Mouse (Mus musculus) CH12.LX (cell line): ENCODE measurements around the gene Emd. TPM values are rescaled to one million over a fixed set of nuclear protein-coding genes. Genes with fewer than 3 reads are reported as not detected.
A peak's percentile ranks its signal among the peaks of the same experiment; 100 is the strongest.

Experiments used
- DNase-seq: peaks from one replicate; pipeline ENCODE4 v3.0.0-alpha.2; 2013; ENCODE audit errors: extremely low read depth
- H3K27ac ChIP-seq: 2 replicates; pipeline ENCODE4 v1.5.1; 2012; ENCODE audit warnings: low read depth, mild to moderate bottlenecking, control low read depth, moderate library complexity; ENCODE audit not compliant: insufficient read depth
- H3K27me3 ChIP-seq: replicated peaks from 2 replicates; pipeline ENCODE3; 2012; ENCODE audit warnings: inconsistent platforms
- H3K36me3 ChIP-seq, 2 experiments: replicated peaks in 1 of 2; 2 replicates each; pipeline versions ENCODE3 to v1.6.1; 2012; ENCODE audit warnings: inconsistent platforms in 1 of 2, low read length in 1 of 2, mild to moderate bottlenecking in 1 of 2, mixed read lengths in 1 of 2, moderate library complexity in 1 of 2; ENCODE audit not compliant: control insufficient read depth in 1 of 2, insufficient read depth in 1 of 2
- H3K4me1 ChIP-seq, 2 experiments: 2 replicates each; pipeline ENCODE4 v1.6.1; 2012; ENCODE audit warnings: inconsistent platforms in 1 of 2, moderate library complexity in 1 of 2; ENCODE audit not compliant: insufficient read depth in 2 of 2, control insufficient read depth in 1 of 2
- H3K4me2 ChIP-seq: 2 replicates; pipeline ENCODE4 v1.6.1; 2012; ENCODE audit warnings: low read depth, mild to moderate bottlenecking, control low read depth; ENCODE audit not compliant: poor library complexity, insufficient read depth, severe bottlenecking
- H3K4me3 ChIP-seq, 3 experiments: fragments of 150-350 bp in 1 of 3; sonication (generic) in 1 of 3; replicated peaks in 1 of 3; 2 replicates each; pipeline versions ENCODE3 to v1.5.1; 2011 to 2012; ENCODE audit warnings: low read depth in 2 of 3, low read length in 2 of 3, mild to moderate bottlenecking in 2 of 3, moderate library complexity in 2 of 3, control low read depth in 1 of 3, improper control_type of control experiment in 1 of 3, inconsistent platforms in 1 of 3, mixed read lengths in 1 of 3; ENCODE audit not compliant: poor library complexity in 1 of 3
- H3K79me2 ChIP-seq: replicated peaks from 2 replicates; pipeline ENCODE4 v1.6.1; 2012; ENCODE audit warnings: mild to moderate bottlenecking, moderate library complexity; ENCODE audit not compliant: control insufficient read depth, poor library complexity, insufficient read depth, severe bottlenecking; ENCODE audit errors: extremely low read depth
- H3K9ac ChIP-seq: 2 replicates; pipeline ENCODE4 v1.6.1; 2012; ENCODE audit warnings: low read depth, mild to moderate bottlenecking, control low read depth, moderate library complexity; ENCODE audit not compliant: insufficient read depth
- H3K9me3 ChIP-seq: replicated peaks from 2 replicates; pipeline ENCODE3; 2012; ENCODE audit warnings: low read length, inconsistent platforms, mixed read lengths
- CHD1 ChIP-seq: IDR thresholded peaks from 2 replicates; pipeline ENCODE4 v1.6.1; 2012; ENCODE audit warnings: low read depth, low read length, improper control_type of control experiment, inconsistent platforms
- CTCF ChIP-seq, 2 experiments: IDR thresholded peaks in 1 of 2; conservative IDR thresholded peaks in 1 of 2; 2 replicates each; pipeline ENCODE4 v1.5.1; 2011 to 2012; ENCODE audit warnings: low read depth in 2 of 2, low read length in 2 of 2, improper control_type of control experiment in 1 of 2, inconsistent platforms in 1 of 2, mild to moderate bottlenecking in 1 of 2, moderate library complexity in 1 of 2
- ELF1 ChIP-seq: IDR thresholded peaks from 2 replicates; pipeline ENCODE4 v1.6.1; 2014; ENCODE audit warnings: low read depth, mild to moderate bottlenecking, inconsistent platforms, low read length, improper control_type of control experiment
- HCFC1 ChIP-seq: IDR thresholded peaks from 2 replicates; pipeline ENCODE4 v1.6.1; 2012; ENCODE audit warnings: low read depth, mild to moderate bottlenecking, inconsistent platforms, low read length, improper control_type of control experiment
- IRF4 ChIP-seq: IDR thresholded peaks from 2 replicates; pipeline ENCODE4 v1.6.1; 2014; ENCODE audit warnings: low read depth, mild to moderate bottlenecking, inconsistent platforms, low read length, improper control_type of control experiment
- JUN ChIP-seq: IDR thresholded peaks from 2 replicates; pipeline ENCODE4 v1.6.1; 2011; ENCODE audit warnings: low read depth, mild to moderate bottlenecking, low read length, improper control_type of control experiment, moderate library complexity; ENCODE audit not compliant: insufficient read depth
- KAT2A ChIP-seq: IDR thresholded peaks from 2 replicates; pipeline ENCODE4 v1.6.1; 2012; ENCODE audit warnings: low read length, improper control_type of control experiment, inconsistent platforms; ENCODE audit not compliant: insufficient replicate concordance
- MXI1 ChIP-seq: IDR thresholded peaks from 2 replicates; pipeline ENCODE4 v1.6.1; 2011; ENCODE audit warnings: mild to moderate bottlenecking, low read depth, low read length, improper control_type of control experiment
- NELFE ChIP-seq: IDR thresholded peaks from 2 replicates; pipeline ENCODE4 v1.6.1; 2011; ENCODE audit warnings: low read depth, low read length, improper control_type of control experiment
- POLR2A ChIP-seq: IDR thresholded peaks from 2 replicates; pipeline ENCODE4 v1.6.1; 2011; ENCODE audit warnings: low read depth, mild to moderate bottlenecking, improper control_type of control experiment, low read length
- POLR2AphosphoS2 ChIP-seq: IDR thresholded peaks from 2 replicates; pipeline ENCODE4 v1.6.1; 2011; ENCODE audit warnings: low read depth, low read length, improper control_type of control experiment
- RAD21 ChIP-seq: IDR thresholded peaks from 2 replicates; pipeline ENCODE4 v1.6.1; 2011; ENCODE audit warnings: low read depth, mild to moderate bottlenecking, low read length, improper control_type of control experiment, moderate library complexity
- SIN3A ChIP-seq: IDR thresholded peaks from 2 replicates; pipeline ENCODE4 v1.6.1; 2012; ENCODE audit warnings: low read length, improper control_type of control experiment, inconsistent platforms
- TBP ChIP-seq: conservative IDR thresholded peaks from 2 replicates; pipeline ENCODE4 v1.6.1; 2011; ENCODE audit warnings: low read depth, low read length, improper control_type of control experiment
- TCF12 ChIP-seq: IDR thresholded peaks from 2 replicates; pipeline ENCODE4 v1.6.1; 2014; ENCODE audit warnings: low read depth, mild to moderate bottlenecking, inconsistent platforms, low read length, improper control_type of control experiment
- USF1 ChIP-seq: IDR thresholded peaks from 2 replicates; pipeline ENCODE4 v1.6.1; 2014; ENCODE audit warnings: low read depth, mild to moderate bottlenecking, inconsistent platforms, low read length, improper control_type of control experiment
- ZC3H11A ChIP-seq: IDR thresholded peaks from 2 replicates; pipeline ENCODE4 v1.6.1; 2012; ENCODE audit warnings: low read depth, mild to moderate bottlenecking, inconsistent platforms, low read length, improper control_type of control experiment
- ZMIZ1 ChIP-seq: IDR thresholded peaks from 2 replicates; pipeline ENCODE4 v1.6.1; 2012; ENCODE audit warnings: low read depth, mild to moderate bottlenecking, inconsistent platforms, low read length, improper control_type of control experiment
- dilution Hi-C: fragments of 300-500 bp; cut with MboI; formaldehyde crosslinking; loops from 2 replicates; pipeline ENCODE4 v1.14.3; 2020; ENCODE audit warnings: low sequenced_read_pairs; ENCODE audit not compliant: extremely low pct_unique_long_range_greater_than_20kb, extremely low pct_ligation_motif_present
- in situ Hi-C: fragments of 300-500 bp; cut with MboI; formaldehyde crosslinking; loops from 3 replicates; pipeline ENCODE4 v1.14.3; 2019; ENCODE audit warnings: low sequenced_read_pairs, low pct_ligation_motif_present, low pct_unique_long_range_greater_than_20kb, mixed read lengths
- polyA plus RNA-seq: library from polyadenylated mRNA; unstranded; fragments of >175 nt; gene quantifications from 2 replicates; pipeline ENCODE4 v1.2.1, GENCODE M21; 2012; ENCODE audit warnings: low read depth; ENCODE audit not compliant: insufficient read length
- total RNA-seq, 2 experiments: library from RNA; depleted of rRNA; stranded (reverse); fragments of 300-350 nt in 1 of 2; fragments of >200 nt in 1 of 2; gene quantifications; 2 replicates each; pipeline ENCODE4 v1.2.3; 2012 to 2014

Emd gene
- total and polyA plus RNA-seq, 3 experiments, result 65.4 to 132 (median 99.4) TPM

DNA sequence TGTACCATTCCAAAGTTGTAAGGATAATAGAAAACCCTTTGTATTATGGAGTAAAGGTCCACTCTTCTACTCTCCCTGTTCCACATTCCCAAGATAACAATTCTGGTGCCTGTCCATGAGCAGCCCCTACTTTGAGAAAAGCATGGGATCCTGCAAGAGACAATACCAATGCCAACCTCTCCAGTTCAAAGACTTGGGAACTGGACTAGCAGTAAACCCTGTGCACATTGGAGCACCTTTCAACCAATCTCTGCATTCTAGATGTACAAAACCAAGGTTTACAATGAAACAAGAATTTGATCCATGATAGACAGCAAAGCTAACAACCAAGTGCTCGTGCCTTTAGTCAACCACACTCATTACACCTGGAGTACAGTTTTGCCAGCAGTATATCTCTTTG, 9.4 kb upstream of the Emd start:
- peak overlapping the region; percentile 80 for H3K9ac ChIP-seq
- DNase-seq, result no peak

GRCm38 (mm10) chrX:74245687-74246086, 8.8 kb upstream of the Emd start:
- Histone ChIP-seq H3K4me1 (peaks cover 4 to 24% of the 10 kb centered on the region in 2 experiments; a peak in 3 of 4 replicates), H3K79me2 (peaks cover 13% of the 10 kb centered on the region; the same call in 1 of the 2 replicates), H3K27ac (peak overlapping the region; percentile 38), H3K4me2 (peak overlapping the region; percentile 87), H3K9ac (peak overlapping the region; percentile 80), H3K36me3 (peaks cover 21 to 25% of the 10 kb centered on the region in 2 experiments), H3K27me3 (no peaks in the 10 kb centered on the region)
- DNase-seq, result peak; percentile 58
- TF ChIP-seq HCFC1, result peak; percentile 21; the same call in 1 of the 2 replicates
- no peak for TF ChIP-seq CTCF (conservative IDR thresholded peaks at IDR 0.05 in 1 of 2, IDR thresholded peaks at IDR 0.05 in 1 of 2; ENCODE audit: low read depth in 2 of 2, low read length in 2 of 2)
- TF ChIP-seq MXI1, result peak; percentile 43; the same call in 1 of the 2 replicates
- TF ChIP-seq IRF4, result 0 out of 2 replicates have a peak, but pooled peaks have one; percentile 8
- TF ChIP-seq, all 38 proteins: peak for 3
- Histone ChIP-seq H3K4me3 (peak overlapping the region; percentile 58 to 88 (median 61)), H3K9me3 (no peaks in the 10 kb centered on the region)
- in situ Hi-C loops (loop anchor here (5.0 to 10.0 kb wide), 2 partner anchors 121 to 167 kb away; partner anchors contain the start of gene Opn1mw), dilution Hi-C loops (no loop called here)

More for the DNA sequence above, 9.4 kb upstream of the Emd start:
- peak overlapping the region; percentile 87 for H3K4me2 ChIP-seq
- H3K4me1 ChIP-seq, result peaks cover 4 to 24% of the 10 kb centered on the region in 2 experiments; a peak in 3 of 4 replicates
- in situ Hi-C loops (loop anchor here (5.0 to 10.0 kb wide), 2 partner anchors 120 to 167 kb away; partner anchors contain the start of gene Opn1mw), dilution Hi-C loops (no loop called here)
- peak overlapping the region; percentile 58 to 88 (median 61) for H3K4me3 ChIP-seq
- peaks cover 26 to 30% of the 10 kb centered on the region in 2 experiments for H3K36me3 ChIP-seq
- H3K9me3 ChIP-seq, result no peaks in the 10 kb centered on the region
- peaks cover 13% of the 10 kb centered on the region; the same call in 1 of the 2 replicates for H3K79me2 ChIP-seq
- no peaks in the 10 kb centered on the region for H3K27me3 ChIP-seq
- no peak overlapping the region for H3K27ac ChIP-seq
- TF ChIP-seq USF1 (no peak), ELF1 (no peak), POLR2AphosphoS2 (no peak), RAD21 (no peak), ZC3H11A (no peak), JUN (no peak), KAT2A (no peak)

- Histone ChIP-seq H3K4me1 (peaks cover 4 to 24% of the 10 kb centered on the region in 2 experiments; a peak in 3 of 4 replicates), H3K4me2 (peak overlapping the region; percentile 87; the same call in 1 of the 2 replicates), H3K4me3 (peak overlapping the region; percentile 58 to 88 (median 61)), H3K9me3 (no peaks in the 10 kb centered on the region), H3K79me2 (peaks cover 13% of the 10 kb centered on the region; the same call in 1 of the 2 replicates), H3K36me3 (peaks cover 16 to 19% of the 10 kb centered on the region in 2 experiments), H3K9ac (peak overlapping the region; percentile 80), H3K27ac (peak overlapping the region; percentile 38), H3K27me3 (no peaks in the 10 kb centered on the region)
- TF ChIP-seq ZC3H11A, result no peak
- no peak for TF ChIP-seq CHD1
- 0 out of 2 replicates have a peak, but pooled peaks have one; percentile 12 for TF ChIP-seq MXI1
- TF ChIP-seq ELF1, result peak; percentile 25; the same call in 1 of the 2 replicates
- TF ChIP-seq POLR2A, result peak; percentile 92
- peak; percentile 67 for TF ChIP-seq NELFE
- peak; percentile 82 for TF ChIP-seq TBP
- TF ChIP-seq ZMIZ1, result peak; percentile 47; the same call in 1 of the 2 replicates
- TF ChIP-seq SIN3A, result peak; percentile 82
- peak; percentile 70; the same call in 1 of the 2 replicates for TF ChIP-seq TCF12
- in situ Hi-C loops, result loop anchor here (5.0 to 10.0 kb wide), 2 partner anchors 121 to 166 kb away; partner anchors contain the start of gene Opn1mw
- peak; percentile 88 for DNase-seq
- dilution Hi-C loops, result no loop called here
Measured at GRCm38 (mm10) chrX:74246213-74246681, 8.2 kb upstream of the Emd start.
